Mouse (Mus musculus) forebrain, embryonic 11.5 days (tissue): Measurements from ENCODE around the gene Vcam1. TPM values are rescaled to one million over a fixed set of nuclear protein-coding genes. Genes with fewer than 3 reads are reported as not detected.

ENCODE experiments used
- ATAC-seq: fragments of 200-750 bp; cut with Nextera tagmentation; replicated peaks from 2 replicates; pipeline ENCODE4 v1.8.0; 2017; ENCODE audit warnings: moderate TSS enrichment; ENCODE audit not compliant: low FRiP score
- DNase-seq: peaks from one replicate; pipeline ENCODE4 v3.0.0-alpha.2; 2017; ENCODE audit warnings: low spot score
- H3K27ac ChIP-seq: fragments of 300-500 bp; sonication (generic); 2 replicates; pipeline ENCODE4 v1.5.1; 2014; ENCODE audit warnings: low read depth, low read length
- H3K27me3 ChIP-seq: fragments of 300-500 bp; sonication (generic); 2 replicates; pipeline ENCODE4 v1.6.1; 2014; ENCODE audit warnings: mild to moderate bottlenecking, low read length, mixed read lengths; ENCODE audit not compliant: control insufficient read depth, insufficient read depth
- H3K36me3 ChIP-seq: fragments of 300-500 bp; sonication (generic); 2 replicates; pipeline ENCODE4 v1.6.1; 2014; ENCODE audit warnings: mild to moderate bottlenecking, low read length, moderate library complexity, mixed read lengths; ENCODE audit not compliant: control insufficient read depth, insufficient read depth
- H3K4me1 ChIP-seq: fragments of 300-500 bp; sonication (generic); replicated peaks from 2 replicates; pipeline ENCODE4 v1.6.1; 2014; ENCODE audit warnings: low read length, mixed read lengths; ENCODE audit not compliant: control insufficient read depth, insufficient read depth
- H3K4me2 ChIP-seq: fragments of 300-500 bp; sonication (generic); 2 replicates; pipeline ENCODE4 v1.6.1; 2014; ENCODE audit warnings: low read depth, mild to moderate bottlenecking, low read length, moderate library complexity, mixed read lengths; ENCODE audit not compliant: severe bottlenecking
- H3K4me3 ChIP-seq: fragments of 300-500 bp; sonication (generic); 2 replicates; pipeline ENCODE4 v1.5.1; 2014; ENCODE audit warnings: low read depth, low read length
- H3K9ac ChIP-seq: fragments of 300-500 bp; sonication (generic); 2 replicates; pipeline ENCODE4 v1.6.1; 2014; ENCODE audit warnings: low read length
- H3K9me3 ChIP-seq: fragments of 300-500 bp; sonication (generic); 2 replicates; pipeline ENCODE4 v1.6.1; 2016; ENCODE audit warnings: low read length, mixed read lengths; ENCODE audit not compliant: control insufficient read depth
- WGBS: fragments of 180-500 bp; shearing (Covaris S2); extraction: QIAGEN DNeasy Blood & Tissue Kit; methylation state at CpG from one replicate; pipeline ENCODE4 v1.1.7; 2014; 5-methylcytosine and 5-hydroxymethylcytosine counted together
- polyA plus RNA-seq: library from polyadenylated mRNA; unstranded; fragments of >200 nt; fragmentation: Nextera tagmentation; extraction: Ambion mirVana; gene quantifications from 2 replicates; pipeline ENCODE4 v1.2.1, GENCODE M21; 2014

Vcam1 gene
- polyA plus RNA-seq, 1 experiment from 2014 or later, result 36.5 TPM

DNA sequence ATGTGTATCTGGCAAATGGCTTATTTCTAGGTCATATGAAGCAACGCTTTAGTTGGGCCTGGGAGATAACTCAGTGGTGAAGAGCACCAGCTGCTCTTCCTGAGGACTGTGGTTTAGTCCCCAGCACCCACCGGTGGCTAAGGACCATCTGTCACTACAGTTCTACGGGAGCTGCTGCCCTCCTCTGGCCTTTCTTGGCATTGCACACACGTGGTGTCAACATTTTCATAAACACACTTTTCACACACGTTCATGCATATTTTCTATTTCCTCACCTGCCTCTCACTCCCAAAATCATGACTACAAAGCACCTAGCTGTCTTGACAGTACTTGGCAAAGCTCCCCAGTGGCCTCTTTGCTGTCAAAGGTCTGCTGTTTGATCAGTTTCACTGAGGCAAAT, 37.8 kb downstream of the Vcam1 start:
- Histone ChIP-seq H3K9me3 (peaks cover 6% of the 10 kb centered on the region; the same call in 1 of the 2 replicates), H3K27me3 (no peaks in the 10 kb centered on the region), H3K4me2 (no peak overlapping the region), H3K4me1 (no peaks in the 10 kb centered on the region), H3K36me3 (no peaks in the 10 kb centered on the region), H3K4me3 (no peak overlapping the region), H3K9ac (no peak overlapping the region), H3K27ac (no peak overlapping the region)
- no peak for DNase-seq
- no peak for ATAC-seq
- 83% methylated on average over 5 of the region's 5 CpGs for WGBS

DNA sequence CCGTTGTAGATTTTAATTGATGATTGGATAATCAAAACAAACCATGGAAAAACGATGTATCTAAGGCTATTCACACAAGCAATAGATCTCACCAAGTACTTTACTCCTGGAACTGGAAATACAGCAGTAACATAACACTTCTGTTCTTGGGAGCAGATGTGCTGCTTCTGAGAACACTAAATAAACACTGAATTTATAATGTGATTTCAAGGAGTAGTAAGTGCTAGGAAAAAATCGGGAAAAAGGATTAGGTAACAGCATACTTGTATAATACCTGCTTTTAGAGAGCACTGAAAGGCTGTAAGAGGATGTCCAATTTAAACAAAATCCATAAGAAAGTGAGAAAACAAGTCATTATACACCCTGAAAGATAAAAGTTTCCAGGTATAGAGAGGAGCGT, 43.5 kb downstream of the Vcam1 start:
- 80% methylated on average over 4 of the region's 4 CpGs for WGBS
- H3K9ac ChIP-seq, result no peak overlapping the region
- no peak overlapping the region for H3K4me3 ChIP-seq
- H3K9me3 ChIP-seq, result peaks cover 2% of the 10 kb centered on the region; the same call in 1 of the 2 replicates
- H3K27me3 ChIP-seq, result no peaks in the 10 kb centered on the region
- H3K36me3 ChIP-seq, result no peaks in the 10 kb centered on the region
- ATAC-seq (no peak), DNase-seq (no peak)
- no peak overlapping the region for H3K4me2 ChIP-seq
- H3K4me1 ChIP-seq, result no peaks in the 10 kb centered on the region
- H3K27ac ChIP-seq, result no peak overlapping the region

DNA sequence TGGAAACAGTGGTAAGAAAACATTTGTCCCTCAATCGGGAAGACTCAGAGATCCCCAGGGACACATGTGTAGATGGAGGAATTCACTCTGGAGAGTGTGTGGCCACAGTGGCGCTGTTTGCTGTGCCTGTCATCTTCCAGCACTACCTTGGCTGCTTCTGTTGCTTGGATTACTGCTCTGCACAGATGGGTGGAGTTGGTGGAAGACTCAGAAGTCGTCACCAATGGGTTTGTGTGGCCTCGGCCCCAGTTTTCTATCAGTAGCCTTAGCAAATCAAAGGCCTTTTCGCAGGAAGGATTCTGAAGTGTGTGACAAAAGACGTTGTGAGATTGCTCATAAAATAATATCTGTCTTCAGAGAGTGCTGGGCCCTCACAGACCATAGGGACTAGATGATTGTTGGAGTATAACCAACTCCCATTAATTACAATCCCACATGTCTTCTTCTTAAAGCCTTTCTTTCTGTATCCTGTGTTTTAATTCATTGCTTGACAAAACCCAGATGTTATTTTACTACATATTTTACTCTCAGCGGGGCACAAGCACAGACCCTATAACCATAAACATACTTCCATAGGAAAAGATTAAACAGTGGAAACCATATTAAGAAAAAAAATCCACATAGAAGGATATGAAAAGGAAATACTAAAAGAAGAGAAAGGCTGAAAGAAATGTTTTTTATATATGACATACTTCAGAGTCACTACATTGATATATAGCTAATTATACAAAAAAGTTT, 48.4 kb downstream of the Vcam1 start:
- ATAC-seq, result no peak
- no peak overlapping the region for H3K27ac ChIP-seq
- H3K27me3 ChIP-seq, result no peaks in the 10 kb centered on the region
- no peaks in the 10 kb centered on the region for H3K4me1 ChIP-seq
- no peaks in the 10 kb centered on the region for H3K9me3 ChIP-seq
- 81% methylated on average over 7 of the region's 7 CpGs for WGBS
- H3K4me3 ChIP-seq, result no peak overlapping the region
- no peak overlapping the region for H3K9ac ChIP-seq
- H3K4me2 ChIP-seq, result no peak overlapping the region
- H3K36me3 ChIP-seq, result no peaks in the 10 kb centered on the region
- DNase-seq, result no peak

DNA sequence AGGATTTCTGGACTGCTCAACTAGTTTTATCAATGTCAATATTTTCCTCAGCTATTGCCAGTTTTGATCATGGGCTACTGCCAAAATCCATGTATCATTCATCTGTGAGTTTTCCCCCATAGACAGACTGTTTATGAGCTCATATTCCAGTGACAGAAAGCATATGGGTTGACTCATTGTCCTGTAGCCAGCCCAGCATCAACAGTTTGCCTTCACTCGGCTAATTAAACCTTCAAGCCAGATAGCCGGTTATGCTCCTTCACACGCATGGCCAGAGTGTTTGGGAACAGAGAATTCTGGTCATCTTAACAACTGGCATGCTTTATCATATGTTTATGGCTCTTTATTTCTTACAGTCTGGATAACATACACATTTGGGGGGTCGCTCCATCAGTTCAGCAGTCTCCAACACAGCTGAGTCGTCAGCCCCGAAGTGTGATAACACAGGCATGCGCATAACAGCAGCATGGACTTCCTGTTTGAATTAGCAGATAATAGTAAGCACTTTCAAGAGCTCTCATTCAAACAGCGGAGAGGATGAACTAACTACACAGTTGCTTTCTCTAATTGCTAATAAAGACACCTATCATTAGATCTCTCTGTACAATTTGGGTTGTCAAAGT, 49.2 kb downstream of the Vcam1 start:
- H3K36me3 ChIP-seq, result no peaks in the 10 kb centered on the region
- H3K27me3 ChIP-seq, result no peaks in the 10 kb centered on the region
- DNase-seq (no peak), ATAC-seq (no peak)
- 87% methylated on average over 8 of the region's 8 CpGs for WGBS
- no peak overlapping the region for H3K4me2 ChIP-seq
- H3K27ac ChIP-seq, result no peak overlapping the region
- no peaks in the 10 kb centered on the region for H3K4me1 ChIP-seq
- H3K9ac ChIP-seq, result no peak overlapping the region
- H3K9me3 ChIP-seq, result no peaks in the 10 kb centered on the region
- no peak overlapping the region for H3K4me3 ChIP-seq

DNA sequence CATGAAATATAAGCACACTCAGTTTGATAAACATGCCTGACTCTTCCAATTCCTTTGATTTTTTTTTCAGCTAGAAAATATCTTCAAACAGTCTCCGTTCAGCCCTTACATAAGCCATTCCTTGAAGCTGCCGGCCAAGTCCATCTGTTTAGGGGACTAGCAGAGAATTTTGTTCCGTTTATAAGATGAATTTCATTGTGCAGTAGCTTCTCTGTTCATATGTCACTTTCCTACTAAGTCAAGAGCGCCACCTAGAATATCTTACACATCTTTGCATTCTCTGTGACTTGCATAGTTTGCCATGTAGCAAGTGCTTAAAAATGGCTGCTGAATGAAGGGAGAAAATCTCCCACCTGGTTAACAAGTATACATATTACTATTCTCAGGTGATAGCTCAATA, 51.0 kb downstream of the Vcam1 start:
- DNase-seq (no peak), ATAC-seq (no peak)
- H3K27ac ChIP-seq, result no peak overlapping the region
- no peaks in the 10 kb centered on the region for H3K27me3 ChIP-seq
- 83% methylated on average over 4 of the region's 4 CpGs for WGBS
- no peak overlapping the region for H3K9ac ChIP-seq
- H3K36me3 ChIP-seq, result no peaks in the 10 kb centered on the region
- no peaks in the 10 kb centered on the region for H3K9me3 ChIP-seq
- H3K4me2 ChIP-seq, result no peak overlapping the region
- no peaks in the 10 kb centered on the region for H3K4me1 ChIP-seq
- no peak overlapping the region for H3K4me3 ChIP-seq

DNA sequence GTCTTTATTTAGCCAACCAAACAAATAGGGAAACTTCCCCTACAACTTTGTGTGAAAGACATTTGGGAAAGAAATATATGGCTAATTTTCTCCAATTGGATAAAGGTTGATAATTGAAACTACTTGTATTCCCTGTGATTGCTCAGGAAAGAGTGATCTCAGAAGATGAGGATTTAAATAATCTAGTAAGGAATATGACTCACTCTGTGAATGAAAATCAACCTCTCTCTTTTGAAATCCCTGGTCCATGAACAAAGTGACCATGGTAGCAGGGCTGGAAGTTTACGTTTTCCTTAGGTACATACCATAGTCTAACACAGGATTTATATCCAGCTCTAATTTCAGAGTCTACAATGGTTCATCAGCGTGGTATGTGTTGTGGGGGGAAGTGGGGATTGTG, 52.7 kb downstream of the Vcam1 start:
- ATAC-seq (no peak), DNase-seq (no peak)
- Histone ChIP-seq H3K27me3 (no peaks in the 10 kb centered on the region), H3K4me2 (no peak overlapping the region), H3K4me3 (no peak overlapping the region), H3K9ac (no peak overlapping the region), H3K27ac (no peak overlapping the region), H3K4me1 (no peaks in the 10 kb centered on the region), H3K36me3 (no peaks in the 10 kb centered on the region), H3K9me3 (no peaks in the 10 kb centered on the region)
- 82% methylated on average over 2 of the region's 2 CpGs for WGBS

DNA sequence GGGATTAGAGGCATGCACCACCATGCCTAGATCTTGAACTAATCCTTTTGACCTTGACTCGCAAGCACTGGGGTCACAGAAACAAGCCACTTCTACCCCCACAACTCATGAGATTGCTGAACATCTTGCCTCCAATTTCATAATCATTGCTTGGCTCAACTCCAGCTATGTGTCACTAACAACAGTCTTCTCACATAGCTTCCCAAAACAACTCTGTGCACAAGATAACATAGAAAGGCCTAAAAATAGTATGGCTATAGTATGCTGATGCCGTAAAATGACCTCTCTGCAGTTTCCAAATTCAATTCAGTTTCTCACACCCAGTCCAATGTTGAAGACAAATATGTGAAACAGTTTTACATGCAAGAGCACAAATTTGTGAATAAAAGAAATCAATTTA, 56.9 kb downstream of the Vcam1 start:
- no peak overlapping the region for H3K4me2 ChIP-seq
- ATAC-seq, result no peak

DNA sequence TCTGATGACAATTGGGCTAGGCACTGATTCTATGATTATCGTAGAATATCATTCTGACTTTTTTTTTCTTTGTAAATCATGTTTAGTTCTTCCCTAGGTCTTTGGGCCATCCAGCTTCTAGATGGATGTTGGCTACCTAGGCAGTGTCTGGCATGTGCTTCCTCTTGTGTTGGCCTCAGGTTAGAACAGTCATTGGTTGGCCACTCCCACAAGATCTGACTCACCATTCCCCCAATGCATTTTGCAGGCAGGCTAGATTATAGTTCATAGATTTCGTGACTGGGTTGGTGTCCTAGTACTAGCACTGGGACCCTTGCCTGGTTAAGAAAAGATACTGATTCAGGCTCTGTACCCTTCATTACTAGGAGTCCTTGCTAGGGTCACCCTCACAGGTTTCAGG, 67.3 kb downstream of the Vcam1 start:
- no peak overlapping the region for H3K27ac ChIP-seq
- ATAC-seq (no peak), DNase-seq (no peak)
- no peak overlapping the region for H3K4me2 ChIP-seq
- no peak overlapping the region for H3K9ac ChIP-seq
- no peaks in the 10 kb centered on the region for H3K4me1 ChIP-seq
- H3K4me3 ChIP-seq, result no peak overlapping the region
- H3K9me3 ChIP-seq, result no peaks in the 10 kb centered on the region
- 89% methylated on average over 2 of the region's 2 CpGs for WGBS
- no peaks in the 10 kb centered on the region for H3K36me3 ChIP-seq
- no peaks in the 10 kb centered on the region for H3K27me3 ChIP-seq

More for the DNA sequence above, 56.9 kb downstream of the Vcam1 start:
- DNase-seq, result no peak
- Histone ChIP-seq H3K4me3 (no peak overlapping the region), H3K27me3 (no peaks in the 10 kb centered on the region), H3K36me3 (no peaks in the 10 kb centered on the region), H3K27ac (no peak overlapping the region), H3K4me1 (no peaks in the 10 kb centered on the region), H3K9me3 (no peaks in the 10 kb centered on the region), H3K9ac (no peak overlapping the region)
- WGBS, result 77% methylated on average over 2 of the region's 2 CpGs

DNA sequence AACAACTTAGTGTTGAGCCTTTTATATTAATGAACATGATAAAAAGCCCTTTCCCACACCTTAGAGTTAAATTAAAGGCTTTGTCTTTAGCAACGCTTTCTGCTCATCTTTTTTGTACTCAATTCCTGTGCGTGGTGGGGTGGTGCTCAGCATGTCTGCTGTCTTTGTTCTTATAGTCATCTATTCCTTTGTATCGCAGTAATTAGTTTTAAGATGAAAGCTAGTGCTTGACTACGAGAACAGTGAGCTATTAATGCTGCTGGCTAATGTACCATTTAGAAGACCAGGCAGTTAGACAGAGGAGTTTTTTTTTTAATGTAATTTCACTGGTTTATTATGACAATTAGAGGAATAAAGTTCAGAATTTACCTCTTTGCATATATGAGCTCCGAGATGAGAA, 69.2 kb downstream of the Vcam1 start:
- Histone ChIP-seq H3K4me1 (no peaks in the 10 kb centered on the region), H3K9ac (no peak overlapping the region), H3K9me3 (no peaks in the 10 kb centered on the region), H3K4me3 (no peak overlapping the region), H3K27ac (no peak overlapping the region), H3K27me3 (no peaks in the 10 kb centered on the region), H3K4me2 (no peak overlapping the region), H3K36me3 (no peaks in the 10 kb centered on the region)
- no peak for DNase-seq
- WGBS, result 49% methylated on average over 5 of the region's 5 CpGs
- no peak for ATAC-seq
